Mouse (Mus musculus) adrenal gland (tissue): ENCODE results near the gene Ago1.

Source experiments
- intact Hi-C: fragments of 180-260 bp; cut with DNase I; formaldehyde crosslinking; loops from one replicate; pipeline ENCODE4 v1.15.1; 2025
- long read RNA-seq, 2 experiments: library from polyadenylated mRNA; unstranded; transcript quantifications; one replicate each; pipeline ENCODE4 v2.0.0; 2020; ENCODE audit warnings: borderline replicate concordance in 1 of 2; ENCODE audit not compliant: insufficient replicate concordance in 1 of 2

Ago1 gene
- long read RNA-seq, experiment 1, partial matches to known transcripts, result 0 of 2 reads
- long read RNA-seq, experiment 1, other reads (novel, unspliced or antisense), result 2 of 2 reads
- long read RNA-seq, experiment 2, partial matches to known transcripts, result 0 of 4 reads
- long read RNA-seq, experiment 2, other reads (novel, unspliced or antisense), result 4 of 4 reads

DNA sequence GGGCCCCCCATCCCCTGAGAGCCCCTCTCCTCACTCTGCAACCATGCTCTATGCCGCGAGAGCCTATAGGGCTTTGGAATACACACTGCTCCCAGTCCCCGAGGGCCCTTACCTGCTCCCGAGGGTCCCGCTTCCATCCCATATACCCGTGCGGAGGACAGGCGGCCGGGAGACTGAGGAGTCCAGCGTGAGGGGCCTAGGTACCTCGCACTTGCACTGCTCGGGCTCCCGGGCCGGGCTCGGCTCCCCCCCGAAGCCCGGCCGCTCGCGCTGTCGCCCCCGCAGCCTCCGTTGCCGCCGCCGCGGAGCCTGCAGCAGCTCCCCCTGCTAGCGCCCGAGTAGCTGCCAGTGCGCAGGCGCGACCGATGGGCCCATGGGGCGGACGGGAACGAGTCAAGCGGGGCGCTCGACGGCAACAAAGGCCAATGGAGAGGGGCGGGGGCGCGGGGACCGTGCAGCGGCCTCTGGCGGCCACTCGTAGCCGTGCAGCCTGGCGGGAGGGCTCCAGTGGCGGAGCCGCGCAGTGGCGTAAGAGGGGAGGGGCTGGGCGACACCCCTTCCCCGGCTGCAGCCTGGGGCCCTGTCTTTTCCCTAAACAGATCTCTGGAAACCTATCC is at the start of gene Ago1:
Ago1 (minus strand) TSS at position 299 of the 617 bp plus-strand sequence.
- intact Hi-C loops, result loop anchor here (5.0 kb wide), 1 partner anchor 41 kb away; the partner anchor contains the start of gene Ago3

DNA sequence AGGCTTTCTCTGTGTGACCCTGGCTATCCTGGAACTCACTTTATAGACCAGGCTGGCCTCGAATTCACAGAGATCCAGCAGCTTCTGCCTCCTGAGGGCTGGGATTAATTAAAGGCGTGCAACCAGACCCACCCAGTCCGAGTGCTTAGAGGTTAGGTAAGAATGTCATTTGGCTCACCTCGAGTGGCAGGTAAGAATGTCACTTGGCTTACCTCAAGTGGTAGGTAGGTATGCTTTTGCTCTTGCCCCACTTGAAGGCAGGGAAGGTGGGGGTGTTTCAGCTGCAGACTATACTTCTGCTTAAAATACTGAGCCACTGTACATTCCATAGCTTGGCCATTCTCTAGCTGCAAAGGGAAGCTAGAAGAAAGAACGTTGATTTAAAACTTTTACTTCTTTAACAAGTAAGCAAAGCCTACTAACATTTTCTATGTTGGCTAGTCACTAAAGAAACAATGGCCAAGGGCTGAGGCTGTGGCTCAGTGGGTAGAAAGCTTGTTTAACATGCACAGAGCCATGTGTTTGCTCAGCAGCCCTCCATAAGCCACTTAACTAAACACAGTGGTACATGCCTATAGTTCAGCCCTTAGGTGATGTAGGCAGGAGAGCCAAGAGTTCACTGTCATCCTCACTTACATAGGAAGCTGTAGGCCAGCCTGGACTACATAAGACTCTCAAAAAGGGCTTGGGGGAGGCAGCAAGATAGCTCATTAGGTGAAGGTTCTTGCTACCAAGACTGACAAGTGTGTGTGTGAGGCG is 44.1 kb upstream of the Ago1 start:
- intact Hi-C loops, result no loop called here

DNA sequence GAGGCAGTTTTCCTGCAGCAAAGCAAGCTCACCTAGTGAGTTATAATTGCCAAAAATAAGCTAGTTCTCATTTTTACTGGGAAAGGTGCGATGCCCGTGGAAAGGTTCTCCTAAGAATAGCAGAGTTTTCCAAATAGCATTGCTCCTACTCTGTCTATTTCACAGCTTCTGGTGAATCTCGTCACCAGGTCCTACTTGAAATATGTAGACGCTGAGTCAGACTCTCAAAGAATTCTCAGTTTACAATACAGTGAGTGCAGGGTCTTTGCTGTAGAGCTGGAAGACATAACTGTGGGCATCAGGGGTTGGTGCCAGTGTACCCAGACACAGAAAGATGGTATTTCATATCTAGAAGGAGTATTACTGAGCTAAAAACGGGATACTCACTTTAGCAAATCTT is 42.6 kb upstream of the Ago1 start:
- intact Hi-C loops, result no loop called here

DNA sequence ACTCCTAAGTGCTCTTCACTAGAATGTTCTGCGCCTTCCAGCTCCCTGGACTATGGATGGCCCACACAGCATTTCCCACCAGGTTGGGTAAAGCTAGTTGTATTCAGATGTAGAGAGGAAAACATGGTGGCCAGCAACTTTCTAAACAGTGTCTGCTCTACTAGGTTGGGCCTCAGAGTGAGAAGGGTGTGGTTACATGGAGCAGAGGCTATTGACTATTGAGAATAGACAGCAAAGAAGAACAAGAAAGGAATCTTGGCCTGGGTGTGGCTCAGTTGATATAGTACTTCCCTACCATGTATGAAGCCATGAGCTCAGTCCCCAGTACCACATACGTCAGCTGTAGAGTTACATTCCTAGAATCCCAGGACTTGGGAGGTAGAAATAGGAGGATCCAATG is 40.7 kb upstream of the Ago1 start:
- intact Hi-C loops, result no loop called here

DNA sequence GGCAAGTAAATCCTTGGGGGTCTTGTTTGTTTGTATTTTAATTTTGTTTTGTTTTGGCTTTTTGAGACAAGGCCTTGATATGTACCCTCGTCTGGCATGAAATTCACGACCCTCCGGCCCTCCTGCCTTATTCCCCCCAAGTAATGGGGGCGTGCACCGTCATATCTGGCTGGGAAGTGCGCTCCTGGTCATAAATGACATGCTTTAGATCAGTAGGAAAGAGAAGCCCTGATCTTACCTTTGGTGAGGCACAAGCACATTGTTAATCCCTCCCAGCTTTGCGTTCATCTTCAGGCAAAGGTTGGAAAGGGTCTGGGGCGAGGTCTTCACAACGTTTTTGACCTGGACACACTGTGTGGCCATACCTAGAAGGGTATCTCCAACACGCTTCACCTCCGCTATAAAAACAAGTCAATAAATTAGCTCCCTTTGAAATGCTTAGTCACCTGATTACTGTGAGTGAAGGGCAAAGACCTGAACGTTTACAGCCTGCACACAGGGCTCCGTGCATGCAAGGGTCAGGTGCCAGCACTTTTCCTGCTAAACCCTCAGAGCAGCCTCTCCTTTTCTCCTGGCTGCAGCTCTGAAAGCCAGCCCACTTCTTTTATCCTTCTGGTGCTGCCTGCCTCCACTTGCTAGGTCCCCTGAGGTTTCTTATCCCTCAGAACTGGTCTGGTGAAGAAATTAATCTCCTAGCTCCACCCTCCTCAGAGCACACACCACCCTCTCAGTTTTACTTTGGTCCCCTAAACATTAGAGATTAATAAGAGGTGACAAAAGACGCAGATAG is 39.9 kb upstream of the Ago1 start:
- intact Hi-C loops, result no loop called here

DNA sequence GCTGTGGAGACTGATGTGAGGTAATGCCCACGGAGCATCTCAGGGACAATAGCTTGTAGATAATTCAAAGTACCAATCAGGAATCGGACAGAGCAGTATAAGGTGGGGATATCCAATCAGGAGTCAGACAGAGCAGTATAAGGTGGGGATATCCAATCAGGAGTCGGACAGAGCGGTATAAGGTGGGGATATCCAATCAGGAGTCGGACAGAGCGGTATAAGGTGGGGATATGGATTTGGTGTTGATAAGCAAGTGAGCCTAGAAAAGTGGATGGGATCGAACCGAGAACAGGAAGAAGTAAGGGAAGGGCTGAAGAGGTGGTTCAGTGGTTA is 34.6 kb upstream of the Ago1 start:
- intact Hi-C loops, result no loop called here

DNA sequence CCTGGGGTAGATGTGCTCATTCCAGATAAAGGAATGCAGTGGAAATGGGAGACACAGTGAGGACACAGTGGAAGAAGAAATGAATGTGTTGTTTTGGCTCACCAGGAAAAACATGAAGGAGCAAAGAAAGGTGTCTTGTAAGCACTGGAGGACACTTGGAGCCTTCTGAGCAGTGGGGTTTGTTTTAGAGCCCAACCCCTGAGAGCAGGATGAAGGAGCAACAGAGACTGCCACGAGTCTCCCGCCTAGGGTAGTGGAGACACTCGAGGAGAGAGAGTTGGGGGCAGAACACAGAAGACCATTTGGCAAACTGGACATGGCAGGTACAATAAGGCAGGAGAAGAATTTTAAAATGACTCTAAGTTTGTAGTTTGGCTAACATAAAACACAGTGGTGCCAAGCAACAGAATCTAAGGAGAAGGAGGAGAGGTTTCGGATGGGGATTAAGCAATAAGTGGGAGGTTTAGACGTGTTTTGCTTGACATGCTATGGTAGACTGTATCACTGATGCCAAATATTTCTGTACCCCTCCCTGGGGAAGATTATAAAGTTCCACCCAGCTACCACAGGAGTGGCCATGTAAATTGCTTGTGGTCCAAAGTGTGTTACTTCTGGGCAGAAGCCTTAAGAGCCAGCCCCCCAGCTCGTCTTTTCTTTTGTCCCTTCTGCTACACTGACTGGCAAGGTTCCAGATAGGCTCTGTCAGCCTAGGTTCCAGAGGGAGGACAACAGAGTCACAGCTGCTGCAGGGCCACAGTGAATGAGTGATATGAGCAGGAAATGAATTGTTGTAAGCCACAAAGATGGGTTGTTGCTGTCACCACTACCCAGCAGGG is 34.0 kb upstream of the Ago1 start:
- intact Hi-C loops, result no loop called here

DNA sequence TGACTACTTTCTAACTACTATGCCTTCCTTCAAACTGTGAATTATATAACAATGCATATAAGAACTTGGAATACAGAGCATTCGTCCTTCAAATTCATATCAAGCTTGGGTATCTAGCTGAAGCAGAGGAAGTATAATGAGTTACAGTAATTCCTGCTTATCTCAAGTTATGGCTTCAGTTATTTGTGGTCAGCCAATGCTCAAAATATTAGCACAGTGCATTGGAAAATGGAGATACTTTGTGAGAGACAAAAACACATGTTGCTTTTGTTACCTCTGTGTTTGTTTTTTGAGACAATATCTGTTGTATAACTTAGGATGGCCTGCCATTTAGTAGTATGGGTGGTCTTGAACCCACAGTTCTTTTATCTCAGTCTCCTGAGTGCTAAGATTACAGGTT is 30.2 kb upstream of the Ago1 start:
- intact Hi-C loops, result no loop called here

DNA sequence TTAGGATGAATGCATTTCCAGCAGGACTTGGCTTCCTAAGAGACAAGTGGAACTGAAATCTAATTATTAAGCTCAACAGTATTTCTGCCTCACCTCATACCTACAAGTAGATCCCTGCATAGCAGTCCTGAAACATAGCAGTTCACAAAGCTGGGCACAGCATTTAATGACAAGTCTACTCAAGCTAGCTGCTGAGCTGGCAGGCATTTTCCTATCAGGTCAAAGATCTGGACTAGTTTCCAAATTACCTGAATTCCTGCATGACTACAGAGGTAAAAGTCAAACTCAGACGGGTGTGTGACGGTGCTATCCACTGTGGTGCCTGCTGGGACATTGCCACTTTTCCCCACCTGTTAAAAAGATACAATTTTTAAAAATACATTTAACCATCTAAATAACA is 28.6 kb upstream of the Ago1 start:
- intact Hi-C loops, result no loop called here

DNA sequence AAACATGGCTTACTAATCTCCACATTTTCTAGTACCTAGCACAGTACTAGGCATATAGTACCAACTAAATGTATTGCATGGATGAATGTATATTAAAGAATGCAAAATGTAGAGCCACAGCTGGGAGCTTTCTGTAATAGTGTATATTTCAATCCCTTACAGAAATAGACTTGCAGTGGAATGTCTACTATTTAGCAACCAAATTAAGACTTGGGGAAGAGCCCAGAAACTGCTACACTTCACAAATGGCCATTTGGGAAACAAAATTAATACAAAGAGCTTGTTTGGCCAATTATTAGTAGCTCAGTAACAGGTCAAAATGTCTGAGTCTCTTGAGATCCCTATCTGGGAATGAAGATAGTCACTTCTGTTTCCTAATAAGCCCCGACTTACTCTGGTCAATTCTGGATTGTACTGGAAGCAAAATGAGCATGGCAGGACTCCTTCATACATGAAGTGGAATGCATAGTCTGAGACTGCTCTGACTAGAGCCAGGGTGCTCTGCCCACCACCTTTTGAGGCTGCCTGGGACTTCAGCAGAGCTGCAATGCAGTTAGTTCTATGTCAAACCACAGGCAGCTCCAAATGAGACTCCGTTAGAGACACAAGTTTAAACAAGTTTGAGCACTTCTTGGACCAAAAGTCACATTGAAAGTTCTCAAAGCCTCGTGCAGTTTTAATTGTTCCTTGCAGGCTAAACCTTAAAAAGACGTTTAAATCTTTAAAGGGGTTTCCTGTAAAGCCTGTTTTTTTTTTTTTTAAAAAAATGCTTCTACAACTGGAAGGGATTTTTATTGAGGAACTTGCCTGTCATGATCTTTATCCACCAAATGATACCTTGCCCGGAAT is 27.8 kb upstream of the Ago1 start:
- intact Hi-C loops, result no loop called here

DNA sequence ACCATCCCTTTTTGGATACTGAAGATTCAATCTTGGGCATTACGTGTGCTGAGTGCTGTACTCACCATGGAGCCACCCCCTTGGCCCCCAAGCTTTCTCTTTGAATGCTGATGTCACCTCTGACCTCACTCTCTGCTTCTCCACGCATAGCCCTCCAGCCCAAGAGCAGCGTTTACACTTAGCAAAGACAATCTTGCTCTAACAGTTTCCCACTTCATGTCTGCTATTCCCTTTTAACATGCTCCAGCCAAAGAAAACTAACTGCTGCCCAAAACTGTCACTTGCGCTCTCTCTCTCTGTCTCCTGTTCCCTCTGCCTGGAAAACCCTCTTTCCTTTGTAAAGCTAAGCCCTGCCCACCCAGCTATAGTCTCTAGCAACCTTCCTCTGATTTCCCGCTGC is 27.1 kb upstream of the Ago1 start:
- intact Hi-C loops, result no loop called here

DNA sequence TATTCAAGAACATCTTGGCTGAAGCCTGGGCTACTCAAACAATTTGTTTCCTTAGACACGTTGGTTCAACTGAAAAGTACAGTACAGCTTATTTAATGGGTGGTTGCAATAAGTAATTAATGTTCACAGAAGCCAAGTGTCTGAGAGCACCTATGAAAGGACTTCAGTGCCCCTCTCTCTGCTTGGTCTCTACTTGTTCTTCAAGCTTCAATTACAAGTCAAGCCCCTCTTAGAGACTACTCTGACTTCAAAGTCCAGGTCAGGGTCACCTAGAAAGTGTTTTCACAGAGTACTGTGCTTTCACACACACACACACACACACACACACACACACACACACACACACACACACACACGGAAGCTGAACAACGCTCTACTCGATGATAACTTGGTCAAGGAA is 25.0 kb upstream of the Ago1 start:
- intact Hi-C loops, result no loop called here

DNA sequence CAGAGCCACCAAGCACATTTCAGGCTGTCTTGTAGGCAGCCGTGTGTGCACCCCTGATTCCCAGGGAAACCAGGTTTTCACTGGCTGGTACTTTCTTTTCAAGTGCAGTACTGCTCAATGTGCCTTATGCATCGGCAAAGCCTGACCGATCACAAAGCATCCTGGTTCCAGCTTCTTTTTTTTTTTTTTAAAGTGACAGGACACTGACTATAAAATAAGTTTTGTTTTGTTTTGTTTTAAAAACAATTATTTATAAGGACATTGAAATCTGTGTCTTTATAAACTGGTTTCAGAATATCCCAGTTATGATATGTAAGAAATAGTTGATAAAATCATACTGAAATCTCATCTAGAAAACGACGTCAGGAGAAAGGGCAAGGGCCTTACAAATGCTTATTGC is 23.6 kb upstream of the Ago1 start:
- intact Hi-C loops, result no loop called here

DNA sequence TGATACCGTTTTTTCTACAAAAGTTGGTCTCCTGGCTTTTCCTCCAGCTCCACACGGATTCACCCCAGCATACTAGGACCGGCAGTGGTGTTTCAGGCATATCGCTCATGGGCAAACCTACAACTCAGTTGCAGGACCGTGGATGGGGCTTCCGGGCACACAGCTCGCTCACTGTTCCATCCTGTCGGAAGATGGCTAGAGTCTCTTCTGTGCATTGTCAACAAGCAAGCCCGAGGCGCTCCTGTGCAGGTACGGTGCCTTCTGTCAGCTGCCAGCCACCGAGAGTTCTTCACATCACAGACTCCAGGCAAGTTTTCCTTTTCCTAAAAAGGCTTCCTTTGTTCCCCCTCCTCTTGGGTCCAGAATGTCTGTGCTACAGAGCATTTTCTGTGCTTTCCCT is 22.3 kb upstream of the Ago1 start:
- intact Hi-C loops, result no loop called here

DNA sequence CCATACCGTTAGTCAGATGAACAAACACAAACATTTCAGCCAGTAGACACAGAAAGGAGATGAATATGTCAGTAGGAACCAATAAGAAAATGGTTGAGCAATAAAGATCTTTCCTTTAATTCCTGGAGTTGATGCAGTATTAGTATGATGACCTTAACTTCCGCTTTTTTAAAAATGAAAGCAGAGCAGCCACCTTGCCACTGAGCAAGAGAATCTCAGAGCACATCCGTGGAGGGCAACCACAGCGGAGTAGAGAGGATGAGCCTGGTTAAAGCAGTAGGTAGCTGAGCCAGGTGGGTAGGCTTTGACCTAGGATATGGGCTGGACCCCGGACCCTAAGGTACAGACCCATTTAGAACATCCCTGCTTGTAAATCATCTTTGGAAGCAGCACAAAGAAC is 21.4 kb upstream of the Ago1 start:
- intact Hi-C loops, result no loop called here

DNA sequence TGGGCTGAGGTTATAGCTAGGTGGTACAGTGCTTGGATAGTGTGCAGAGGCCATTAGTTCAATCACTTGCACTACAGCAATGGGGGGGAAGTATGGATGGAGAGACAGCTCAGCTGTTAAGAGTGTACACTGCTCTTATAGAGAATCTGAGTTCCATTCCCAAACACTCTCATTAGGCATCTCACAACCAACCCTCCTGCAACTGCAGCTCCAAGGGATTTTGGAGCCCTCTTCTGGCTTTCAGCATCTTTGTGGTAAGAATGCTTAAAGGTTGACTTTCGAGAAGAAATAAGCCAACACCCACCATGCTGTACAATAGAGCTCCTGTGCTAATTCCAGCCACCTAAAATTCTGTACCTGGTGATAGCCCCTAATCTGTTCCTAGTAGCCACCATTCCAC is 17.8 kb upstream of the Ago1 start:
- intact Hi-C loops, result no loop called here

DNA sequence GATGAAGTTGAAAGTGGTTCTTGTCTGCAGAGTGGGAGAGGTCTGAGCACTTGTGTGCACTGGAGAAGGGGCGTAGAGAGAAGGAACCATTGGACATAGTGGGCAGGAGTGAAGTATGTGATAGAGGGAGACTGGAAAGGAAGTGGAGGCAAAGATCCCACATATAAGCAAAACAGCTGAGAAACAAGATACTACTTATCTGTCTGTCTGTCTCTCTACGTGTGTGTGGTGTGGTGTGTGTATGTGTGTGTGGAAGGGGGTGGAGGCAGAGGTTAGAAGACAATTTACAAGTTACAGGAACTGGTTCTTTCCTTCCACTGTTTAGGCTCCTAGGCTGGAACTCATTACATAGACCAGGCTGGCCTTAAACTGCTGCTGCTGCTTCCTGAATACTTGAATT is 16.7 kb upstream of the Ago1 start:
- intact Hi-C loops, result no loop called here

DNA sequence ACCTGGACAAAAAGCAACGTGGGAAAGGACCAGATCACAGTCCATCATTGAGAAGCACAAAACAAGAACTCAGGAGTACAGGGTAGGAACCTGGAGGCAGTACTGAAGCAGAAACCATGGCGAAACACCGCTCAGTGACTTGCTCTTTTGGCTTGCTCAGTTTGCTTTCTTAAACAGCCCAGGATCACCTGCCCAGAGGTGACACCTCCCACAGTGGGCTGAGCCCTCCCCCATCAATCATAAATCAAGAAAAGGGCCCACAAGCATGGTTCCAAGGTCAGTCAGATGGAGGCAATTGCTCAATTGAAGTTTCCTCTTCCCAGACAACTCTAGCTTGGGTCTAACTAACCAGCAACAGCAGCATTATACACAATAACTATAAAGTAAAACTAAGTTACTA is 15.5 kb upstream of the Ago1 start:
- intact Hi-C loops, result no loop called here

DNA sequence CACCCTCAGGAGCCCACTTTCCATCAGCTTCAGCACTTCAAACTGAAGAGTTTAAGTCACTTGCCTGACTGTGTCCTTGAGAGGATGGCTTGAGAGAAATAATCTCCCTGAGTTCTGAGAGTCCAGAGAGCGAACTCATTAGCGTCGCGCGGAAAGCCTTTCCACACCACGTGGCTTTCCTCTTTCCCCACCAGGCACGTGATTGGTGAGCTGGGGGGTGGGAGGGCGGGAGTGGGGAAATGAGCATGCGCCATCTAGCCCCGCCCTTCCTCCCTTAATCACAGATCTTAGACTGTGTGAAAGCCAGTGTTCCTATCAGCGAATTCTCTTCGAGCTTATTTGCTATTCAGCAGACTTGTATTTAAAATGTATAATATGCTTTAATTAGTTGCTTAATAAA is 14.6 kb upstream of the Ago1 start:
- intact Hi-C loops, result no loop called here

DNA sequence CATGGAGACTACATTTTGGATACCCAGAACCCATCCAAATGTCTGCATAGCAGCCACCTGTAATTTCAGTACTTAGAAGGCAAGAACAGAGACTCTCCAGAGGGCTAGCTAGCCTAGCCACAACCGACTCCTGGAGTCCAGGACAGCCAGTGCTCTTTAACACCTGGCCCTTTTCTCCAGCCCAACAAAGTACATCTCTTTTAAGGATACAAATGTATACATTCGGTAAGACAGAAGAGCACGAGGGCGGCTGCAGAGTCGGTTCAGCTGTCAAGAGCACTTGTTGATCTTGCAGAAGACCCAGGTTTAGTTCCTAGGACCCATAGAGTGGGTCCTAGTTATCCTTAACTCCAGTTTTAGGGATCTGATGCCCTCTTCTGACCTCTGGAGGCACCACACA is 13.1 kb upstream of the Ago1 start:
- intact Hi-C loops, result no loop called here
